Mouse (Mus musculus): ENCODE results near the gene Foxi2. TPM values are rescaled to one million over a fixed set of nuclear protein-coding genes. Genes with fewer than 3 reads are reported as not detected.

The Foxi2 gene
- polyA plus RNA-seq, 1 experiment: not detected

DNA sequence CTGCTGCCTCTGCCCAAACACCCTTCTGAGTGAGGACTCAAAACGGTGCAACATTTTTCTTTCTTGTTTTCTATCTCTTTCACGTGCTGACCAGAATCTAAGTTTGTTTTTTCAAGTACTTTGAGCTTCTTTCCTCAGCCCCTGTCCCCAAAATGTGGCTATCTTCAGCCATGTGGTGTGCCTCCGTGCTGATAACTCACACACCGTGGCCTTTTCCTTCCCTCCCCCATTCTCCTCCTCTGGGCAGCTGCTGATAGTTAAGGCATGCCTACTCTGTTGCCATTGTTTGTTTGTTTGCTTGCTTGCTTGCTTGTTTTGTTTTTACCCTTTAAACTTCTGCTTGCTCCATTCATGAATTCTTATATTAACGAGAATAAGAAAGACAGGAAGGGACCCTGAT, 12.2 kb upstream of the Foxi2 start:
- no peak overlapping the region for H3K27ac ChIP-seq (ENCODE audit: insufficient read depth, low read depth, low read length)
- TF ChIP-seq POLR2A (IDR thresholded peaks at IDR 0.05; ENCODE audit: borderline replicate concordance, low read depth, low read length) (no peak), CTCF (IDR thresholded peaks at IDR 0.05; ENCODE audit: low read depth, low read length) (no peak)

DNA sequence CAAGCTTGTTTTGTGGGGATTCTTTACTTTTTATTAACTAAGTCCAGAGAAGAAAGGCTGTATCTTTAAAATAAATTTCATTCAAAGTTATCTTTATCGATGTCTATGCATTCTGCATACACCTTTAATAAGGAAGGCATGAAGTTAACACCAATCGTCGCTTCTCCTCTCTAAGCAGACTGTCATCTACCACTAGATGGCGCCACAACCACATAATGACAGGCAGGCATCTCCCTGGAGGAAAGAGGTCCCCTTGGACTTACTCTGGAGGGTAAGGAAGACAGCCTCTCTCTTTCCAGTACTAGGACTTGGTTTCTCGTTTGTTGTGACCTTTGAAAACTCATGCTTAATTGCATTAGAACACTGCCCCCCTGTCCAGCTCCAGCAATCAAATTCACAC, 6.7 kb upstream of the Foxi2 start:
- Histone ChIP-seq H3K4me1 (ENCODE audit: control insufficient read depth, insufficient read depth, low read length) (no peaks in the 10 kb centered on the region), H3K27ac (ENCODE audit: insufficient read depth, low read depth, low read length) (no peak overlapping the region), H3K4me3 (ENCODE audit: insufficient read depth, low read length) (no peak overlapping the region)
- TF ChIP-seq POLR2A (IDR thresholded peaks at IDR 0.05; ENCODE audit: borderline replicate concordance, low read depth, low read length) (no peak), CTCF (IDR thresholded peaks at IDR 0.05; ENCODE audit: low read depth, low read length) (no peak)

More for the DNA sequence above, 12.2 kb upstream of the Foxi2 start:
- Histone ChIP-seq H3K4me1 (ENCODE audit: control insufficient read depth, insufficient read depth, low read length) (no peaks in the 10 kb centered on the region), H3K4me3 (ENCODE audit: insufficient read depth, low read length) (no peak overlapping the region)

DNA sequence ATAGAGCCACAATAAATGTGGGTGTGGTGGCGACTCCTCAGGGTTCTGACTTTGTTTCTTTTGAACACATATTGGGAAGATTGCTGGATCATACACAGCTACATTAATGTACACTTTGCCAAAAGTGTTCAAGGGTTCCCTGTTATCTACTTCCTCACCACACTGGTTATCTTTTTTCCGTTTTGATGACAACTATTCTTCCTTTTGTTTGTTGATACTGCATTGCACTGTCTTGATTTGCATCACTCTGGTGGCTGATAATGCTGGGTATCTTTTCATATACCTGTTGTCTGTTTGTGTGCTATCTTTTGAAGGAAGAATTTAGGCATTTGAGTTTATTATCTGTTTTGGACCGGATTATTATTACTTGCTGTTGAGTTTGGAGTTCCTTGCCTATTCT, 3.3 kb upstream of the Foxi2 start:
- H3K4me3 ChIP-seq (ENCODE audit: insufficient read depth, low read length): no peak overlapping the region
- H3K27ac ChIP-seq (ENCODE audit: insufficient read depth, low read depth, low read length): no peak overlapping the region
- H3K4me1 ChIP-seq (ENCODE audit: control insufficient read depth, insufficient read depth, low read length): no peaks in the 10 kb centered on the region
- TF ChIP-seq CTCF (IDR thresholded peaks at IDR 0.05; ENCODE audit: low read depth, low read length) (no peak), POLR2A (IDR thresholded peaks at IDR 0.05; ENCODE audit: borderline replicate concordance, low read depth, low read length) (no peak)

GRCm38 (mm10) chr7:135408501-135408900, 1.6 kb upstream of the Foxi2 start:
- Histone ChIP-seq H3K4me1 (ENCODE audit: control insufficient read depth, insufficient read depth, low read length) (no peaks in the 10 kb centered on the region), H3K27ac (ENCODE audit: insufficient read depth, low read depth, low read length) (no peak overlapping the region), H3K4me3 (ENCODE audit: insufficient read depth, low read length) (no peak overlapping the region)
- no peak for TF ChIP-seq CTCF (IDR thresholded peaks at IDR 0.05; ENCODE audit: low read depth, low read length)
- no peak for TF ChIP-seq POLR2A (IDR thresholded peaks at IDR 0.05; ENCODE audit: borderline replicate concordance, low read depth, low read length)

- no peak overlapping the region for H3K27ac ChIP-seq (ENCODE audit: insufficient read depth, low read depth, low read length)
- TF ChIP-seq CTCF (IDR thresholded peaks at IDR 0.05; ENCODE audit: low read depth, low read length): no peak
- no peak overlapping the region for H3K4me3 ChIP-seq (ENCODE audit: insufficient read depth, low read length)
- no peaks in the 10 kb centered on the region for H3K4me1 ChIP-seq (ENCODE audit: control insufficient read depth, insufficient read depth, low read length)
Measured at GRCm38 (mm10) chr7:135412357-135412756, 2.2 kb downstream of the Foxi2 start.

DNA sequence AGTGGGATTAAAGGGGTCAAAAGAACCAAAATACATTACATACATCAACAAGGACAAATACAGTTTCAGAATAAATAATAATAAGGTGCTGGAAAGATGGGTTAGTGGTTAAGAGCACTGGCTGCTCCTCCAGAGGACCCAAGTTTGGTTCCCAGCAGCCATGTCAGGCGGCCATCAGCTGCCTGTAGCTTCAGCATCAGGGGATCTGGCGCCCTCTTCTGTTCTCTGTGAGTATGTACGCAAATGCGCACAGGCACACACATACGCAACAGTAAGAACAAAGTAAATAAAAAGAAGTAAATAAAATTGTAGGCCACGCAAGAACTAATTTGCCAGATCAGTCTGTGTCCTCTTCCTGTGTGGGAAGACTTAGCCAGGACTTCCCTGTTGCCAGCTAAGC, 18.7 kb downstream of the Foxi2 start:
- no peak for TF ChIP-seq CTCF (IDR thresholded peaks at IDR 0.05; ENCODE audit: low read depth, low read length)
- no peak for TF ChIP-seq POLR2A (IDR thresholded peaks at IDR 0.05; ENCODE audit: borderline replicate concordance, low read depth, low read length)
- H3K4me3 ChIP-seq (ENCODE audit: insufficient read depth, low read length): no peak overlapping the region
- no peaks in the 10 kb centered on the region for H3K4me1 ChIP-seq (ENCODE audit: control insufficient read depth, insufficient read depth, low read length)
- H3K27ac ChIP-seq (ENCODE audit: insufficient read depth, low read depth, low read length): no peak overlapping the region

DNA sequence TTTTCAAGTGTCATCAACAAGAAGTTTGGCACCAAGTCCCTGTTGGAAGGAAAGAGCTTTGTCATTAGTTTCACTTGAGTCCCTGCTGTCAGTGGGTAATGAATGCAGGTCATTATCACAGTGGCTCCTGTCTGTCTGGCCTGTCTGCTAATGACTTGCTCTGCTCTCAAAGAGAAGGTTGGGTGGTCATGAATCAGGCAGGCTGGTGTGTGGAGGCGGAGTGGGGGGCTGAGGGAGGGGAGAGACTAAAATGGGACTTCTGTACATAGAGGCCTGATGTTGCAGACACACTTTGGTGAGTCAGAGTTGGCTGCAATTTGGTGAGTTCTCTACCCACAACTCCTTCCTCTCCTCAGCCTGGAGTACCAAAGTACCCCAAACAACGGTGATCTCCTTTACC, 20.8 kb downstream of the Foxi2 start:
- TF ChIP-seq POLR2A (IDR thresholded peaks at IDR 0.05; ENCODE audit: borderline replicate concordance, low read depth, low read length): no peak
- Histone ChIP-seq H3K4me1 (ENCODE audit: control insufficient read depth, insufficient read depth, low read length) (no peaks in the 10 kb centered on the region), H3K27ac (ENCODE audit: insufficient read depth, low read depth, low read length) (no peak overlapping the region)

GRCm38 (mm10) chr7:135443903-135444302, 33.8 kb downstream of the Foxi2 start:
- no peak for TF ChIP-seq CTCF (IDR thresholded peaks at IDR 0.05; ENCODE audit: low read depth, low read length)
- no peak for TF ChIP-seq POLR2A (IDR thresholded peaks at IDR 0.05; ENCODE audit: borderline replicate concordance, low read depth, low read length)
- Histone ChIP-seq H3K4me1 (ENCODE audit: control insufficient read depth, insufficient read depth, low read length) (no peaks in the 10 kb centered on the region), H3K27ac (ENCODE audit: insufficient read depth, low read depth, low read length) (no peak overlapping the region)

More for the DNA sequence above, 20.8 kb downstream of the Foxi2 start:
- no peak overlapping the region for H3K4me3 ChIP-seq (ENCODE audit: insufficient read depth, low read length)

DNA sequence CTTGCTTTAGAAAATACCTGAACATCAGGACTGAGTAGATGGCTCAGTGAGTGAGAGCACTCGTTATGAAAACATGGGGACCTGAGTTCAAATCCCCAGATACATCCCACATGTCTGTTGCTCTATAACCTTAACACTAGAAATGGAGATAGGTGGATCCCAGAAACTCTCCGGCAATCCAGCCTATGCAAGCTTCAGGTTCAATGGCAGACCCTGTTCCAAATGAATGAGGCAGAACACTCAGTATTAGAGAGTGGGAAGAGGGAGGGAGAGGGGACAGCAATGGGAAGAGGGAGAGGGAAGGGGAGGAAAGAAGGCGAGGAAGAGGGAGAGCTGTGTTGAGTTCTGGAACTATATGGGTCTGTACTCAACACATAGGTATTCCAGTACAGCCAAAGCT, 41.2 kb downstream of the Foxi2 start:
- no peak for TF ChIP-seq CTCF (IDR thresholded peaks at IDR 0.05; ENCODE audit: low read depth, low read length)
- no peak for TF ChIP-seq POLR2A (IDR thresholded peaks at IDR 0.05; ENCODE audit: borderline replicate concordance, low read depth, low read length)
- H3K4me1 ChIP-seq (ENCODE audit: control insufficient read depth, insufficient read depth, low read length): no peaks in the 10 kb centered on the region
- no peak overlapping the region for H3K27ac ChIP-seq (ENCODE audit: insufficient read depth, low read depth, low read length)
- H3K4me3 ChIP-seq (ENCODE audit: insufficient read depth, low read length): no peak overlapping the region

More at GRCm38 (mm10) chr7:135443903-135444302, 33.8 kb downstream of the Foxi2 start:
- no peak overlapping the region for H3K4me3 ChIP-seq (ENCODE audit: insufficient read depth, low read length)

- no peaks in the 10 kb centered on the region for H3K4me1 ChIP-seq (ENCODE audit: control insufficient read depth, insufficient read depth, low read length)
- no peak overlapping the region for H3K4me3 ChIP-seq (ENCODE audit: insufficient read depth, low read length)
- TF ChIP-seq CTCF (IDR thresholded peaks at IDR 0.05; ENCODE audit: low read depth, low read length) (no peak), POLR2A (IDR thresholded peaks at IDR 0.05; ENCODE audit: borderline replicate concordance, low read depth, low read length) (no peak)
Measured at GRCm38 (mm10) chr7:135452366-135452765, 42.3 kb downstream of the Foxi2 start.

DNA sequence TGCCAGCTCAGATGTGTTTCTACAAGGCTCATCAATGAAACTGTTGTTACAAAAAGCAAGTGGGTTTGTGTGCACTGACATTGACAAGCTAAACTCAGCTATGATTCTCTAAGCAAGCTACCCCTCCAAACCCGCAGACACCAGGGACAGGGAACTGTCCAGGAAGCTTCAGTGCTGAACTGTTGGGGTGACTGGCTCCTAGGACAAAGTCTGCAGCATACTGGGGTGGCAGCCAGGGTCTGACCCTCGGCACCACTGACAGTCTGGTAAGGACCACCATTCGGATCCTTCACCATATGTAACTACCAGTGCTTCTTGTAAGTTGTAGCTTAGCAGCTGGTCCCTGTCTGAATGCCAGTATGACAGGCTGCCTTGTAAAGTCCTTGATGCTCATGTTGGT, 43.6 kb downstream of the Foxi2 start:
- no peaks in the 10 kb centered on the region for H3K4me1 ChIP-seq (ENCODE audit: control insufficient read depth, insufficient read depth, low read length)
- H3K27ac ChIP-seq (ENCODE audit: insufficient read depth, low read depth, low read length): no peak overlapping the region
- TF ChIP-seq CTCF (IDR thresholded peaks at IDR 0.05; ENCODE audit: low read depth, low read length) (no peak), POLR2A (IDR thresholded peaks at IDR 0.05; ENCODE audit: borderline replicate concordance, low read depth, low read length) (no peak)
- H3K4me3 ChIP-seq (ENCODE audit: insufficient read depth, low read length): no peak overlapping the region

More at GRCm38 (mm10) chr7:135452366-135452765, 42.3 kb downstream of the Foxi2 start:
- no peak overlapping the region for H3K27ac ChIP-seq (ENCODE audit: insufficient read depth, low read depth, low read length)

Other genes starting within 250 kb of the Foxi2 start
- not detected in 2 replicates for gene Nps, start 151.6 kb upstream of the Foxi2 start, polyA plus RNA-seq (2012; ENCODE audit: insufficient read depth, insufficient read length, missing spikeins)
- not detected in 2 replicates for gene Clrn3, start 118.3 kb downstream of the Foxi2 start, polyA plus RNA-seq (2012; ENCODE audit: insufficient read depth, insufficient read length, missing spikeins)
- 43.2 and 45.3 TPM in 2 replicates for gene Ptpre, start 127.2 kb downstream of the Foxi2 start, polyA plus RNA-seq (2012; ENCODE audit: insufficient read depth, insufficient read length, missing spikeins)

Data from bone marrow macrophage, adult 2 months (primary cell).